Mouse (Mus musculus): ENCODE data around the gene Limd2.
"Not testable (repeated sequence)": the region's sequence is repeated elsewhere in the genome, so short reads cannot be mapped to it uniquely, and the experiment has no call there.

Gene Limd2

DNA sequence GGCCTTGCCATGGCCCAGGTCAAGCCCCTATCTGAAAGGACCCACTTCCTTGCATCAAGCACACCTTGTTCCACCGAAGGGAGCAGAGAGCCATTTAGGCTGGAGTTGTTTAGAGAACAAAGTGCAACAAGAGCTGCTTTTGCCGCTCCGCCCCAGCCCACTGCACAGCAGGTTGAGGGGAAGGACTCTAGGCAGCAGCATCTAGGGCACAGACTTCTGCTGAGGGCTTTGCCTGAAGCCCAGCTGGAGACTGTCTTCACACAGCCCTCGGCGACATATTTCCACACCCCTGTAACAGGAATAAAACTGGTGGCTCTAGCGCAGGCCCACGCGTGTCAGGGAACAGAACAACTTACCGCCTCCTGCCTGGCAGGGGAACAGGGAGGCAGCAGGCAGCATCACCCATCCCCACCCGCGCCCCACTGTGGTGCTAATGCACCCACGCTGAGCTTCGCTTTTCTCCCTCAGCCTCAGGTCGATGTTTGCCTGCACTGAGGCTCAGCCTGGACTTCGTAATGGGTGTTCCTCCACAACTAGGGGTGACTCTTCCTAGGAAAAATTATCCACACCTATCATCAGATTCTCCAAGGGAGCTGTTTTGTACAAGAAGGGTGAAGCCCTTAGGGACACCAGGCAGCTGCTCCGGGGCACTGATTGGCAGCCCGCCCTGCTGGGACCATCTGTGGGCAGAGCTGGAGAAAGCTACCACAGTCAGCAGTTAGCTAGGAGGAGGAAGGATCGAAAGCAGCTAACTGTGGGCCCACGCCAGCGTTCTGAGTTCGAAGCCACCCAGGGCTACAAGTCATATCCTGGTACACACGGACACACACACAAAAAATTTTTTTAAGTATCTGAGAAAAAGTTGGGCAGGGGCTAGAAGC is at the start of gene Limd2, which contains the start of gene Gm10840:
TSS of gene Limd2 (minus strand) at position 20 of the 881 bp plus-strand sequence.
TSS of gene Gm10840 (plus strand) at position 10 of the 881 bp plus-strand sequence.
- no peak for DNase-seq (ENCODE audit: low read depth)

DNA sequence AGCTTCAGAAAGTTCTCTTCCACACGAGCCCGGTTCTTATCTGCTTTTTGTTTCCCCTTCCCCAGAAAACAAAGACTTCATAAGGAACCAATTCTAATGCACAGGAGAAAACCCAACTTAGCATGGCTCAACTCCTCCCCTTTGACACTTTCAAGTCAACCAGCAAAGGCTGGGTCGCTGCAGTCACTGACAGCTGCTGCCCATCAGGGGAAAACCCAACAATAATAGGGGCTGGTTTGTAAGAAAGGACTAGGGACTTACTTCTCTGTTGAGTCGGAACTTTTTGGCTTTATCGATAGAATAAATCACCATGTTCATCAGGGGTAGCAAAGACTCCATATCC is 41.4 kb upstream of the Limd2 start, which contains the start of gene Strada:
TSS of gene Strada (minus strand) at position 46 of the 343 bp plus-strand sequence.
- no peak for DNase-seq (ENCODE audit: low read depth)

DNA sequence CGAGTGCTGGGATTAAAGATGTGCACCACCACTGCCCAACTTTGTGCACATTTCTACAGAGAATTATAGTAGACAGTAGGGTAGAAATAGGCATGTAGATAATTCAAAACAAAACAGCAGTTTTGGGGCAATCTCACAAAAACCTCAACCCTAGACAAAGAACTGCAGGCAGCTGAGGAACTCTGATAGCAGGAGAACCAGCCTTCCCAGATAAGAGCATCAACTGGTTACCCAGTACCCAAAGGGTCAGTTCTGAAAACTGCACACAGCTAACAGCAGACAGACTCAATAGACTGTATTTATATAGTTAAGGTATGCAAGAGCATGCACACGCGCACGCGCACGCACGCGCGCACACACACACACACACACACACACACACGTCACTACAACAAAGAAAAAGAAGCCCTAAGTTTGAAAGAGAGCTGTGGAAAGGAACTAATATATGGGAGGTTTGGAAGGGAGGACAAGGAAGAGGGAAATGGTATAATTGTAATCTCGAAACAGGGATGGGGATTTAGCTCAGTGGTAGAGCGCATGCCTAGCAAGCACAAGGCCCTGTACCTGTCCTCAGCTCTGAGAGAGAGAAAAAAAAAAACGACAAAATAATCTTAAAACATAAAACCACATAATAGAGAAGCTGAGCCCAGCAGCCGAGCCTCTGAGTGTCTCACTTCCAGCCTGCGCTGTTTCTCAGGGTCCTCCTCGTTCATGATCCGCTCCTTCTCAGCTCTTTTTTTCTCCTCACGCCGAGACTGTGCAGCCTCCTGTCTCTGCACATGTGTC is 40.9 kb upstream of the Limd2 start:
- no peak for DNase-seq (ENCODE audit: low read depth)

DNA sequence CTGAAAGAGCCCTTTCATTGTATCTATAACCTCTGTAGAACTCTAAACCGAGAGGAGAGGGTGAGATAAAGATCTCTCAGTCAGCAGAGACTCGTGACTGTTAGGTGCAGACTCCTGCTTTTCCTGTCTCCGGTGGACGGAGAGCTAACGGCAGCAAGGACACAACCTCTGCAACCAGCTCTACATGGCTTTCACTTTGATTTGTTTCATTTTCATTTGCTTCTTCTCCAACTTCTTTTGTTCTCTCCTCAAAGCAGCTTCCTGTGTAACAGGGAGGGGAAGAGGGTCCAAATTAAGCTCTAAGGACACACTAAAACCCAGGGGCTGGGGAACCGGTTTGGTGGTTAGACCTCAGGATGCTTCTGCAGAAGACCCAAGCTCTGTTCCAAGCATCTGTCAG is 40.1 kb upstream of the Limd2 start:
- DNase-seq (ENCODE audit: low read depth) = no peak

DNA sequence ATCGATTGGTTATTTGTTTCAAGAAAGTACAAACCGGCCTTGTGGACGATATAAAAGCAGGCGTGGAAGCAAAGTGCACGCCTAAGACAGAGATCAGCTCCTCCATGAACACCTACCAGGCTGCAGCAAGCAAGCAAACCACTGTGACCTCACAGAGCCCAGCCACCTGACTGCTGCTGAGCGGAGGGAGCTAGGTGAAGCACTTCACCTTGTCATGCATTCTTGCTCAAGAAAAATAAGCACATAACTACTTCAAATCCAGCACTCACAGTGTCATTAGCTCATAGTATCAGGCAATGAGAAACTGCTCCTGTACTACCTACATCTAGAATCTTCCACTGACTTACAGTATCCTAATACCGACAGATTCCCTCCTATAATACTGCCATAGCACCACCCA is 39.3 kb upstream of the Limd2 start:
- DNase-seq (ENCODE audit: low read depth) = not testable (repeated sequence)

DNA sequence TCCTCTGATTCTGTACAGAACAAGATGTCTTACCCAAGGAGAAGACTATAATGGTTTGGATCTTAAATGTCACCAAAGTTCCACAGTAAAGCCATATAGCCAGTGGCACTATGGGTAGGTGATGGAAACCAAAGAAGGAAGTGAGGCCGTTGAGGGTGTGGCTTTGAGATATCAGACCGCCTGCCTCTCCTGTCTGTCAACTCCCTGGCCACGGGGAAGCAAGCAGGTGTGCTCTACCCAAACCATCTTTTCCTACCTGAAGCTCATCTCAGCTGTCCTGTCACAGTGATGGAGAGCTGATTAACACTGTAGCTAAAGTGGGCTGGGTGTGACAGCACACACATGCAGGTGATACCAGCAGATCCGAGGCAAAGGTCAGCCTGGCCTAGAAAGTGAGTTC is 37.6 kb upstream of the Limd2 start:
- no peak for DNase-seq (ENCODE audit: low read depth)

DNA sequence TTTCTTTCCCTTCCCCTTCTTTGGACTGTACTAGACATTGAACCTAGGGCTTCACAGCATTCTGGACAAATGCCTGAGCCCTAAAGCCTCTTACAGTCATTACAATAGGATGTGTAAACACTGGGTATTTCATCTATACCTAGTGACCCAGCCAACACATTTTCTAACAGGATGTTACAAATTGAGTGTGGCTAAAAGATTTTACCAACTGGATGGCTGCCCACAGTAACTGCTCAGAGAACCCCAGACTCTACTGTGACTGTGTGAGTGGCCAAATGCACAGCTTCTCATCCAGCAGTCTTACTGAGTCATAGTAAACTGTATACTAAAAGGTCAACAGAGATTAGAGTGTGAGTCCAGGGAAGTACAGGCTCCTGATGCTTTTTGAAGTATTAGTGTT is 34.7 kb upstream of the Limd2 start:
- DNase-seq (ENCODE audit: low read depth) = peak; percentile 75

DNA sequence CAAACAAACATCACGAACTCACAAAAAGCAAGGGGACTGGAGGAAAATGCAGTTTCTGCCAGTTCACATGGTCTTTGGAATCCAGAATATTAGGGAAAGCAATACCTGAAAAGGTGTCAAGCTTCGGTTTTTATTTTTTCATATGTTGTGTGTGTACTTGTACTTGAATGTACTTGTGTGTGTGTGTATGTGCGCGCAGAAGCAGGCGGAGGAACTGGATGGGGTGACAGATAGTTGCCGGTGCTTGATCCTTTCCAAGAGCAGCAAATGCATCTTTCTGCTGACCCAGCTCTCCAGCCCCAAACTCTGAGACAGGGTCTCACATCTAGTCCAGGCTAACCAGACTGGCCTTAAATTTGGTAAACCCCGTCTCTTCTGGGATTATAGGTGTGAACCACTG is 34.2 kb upstream of the Limd2 start:
- DNase-seq (ENCODE audit: low read depth) = no peak

DNA sequence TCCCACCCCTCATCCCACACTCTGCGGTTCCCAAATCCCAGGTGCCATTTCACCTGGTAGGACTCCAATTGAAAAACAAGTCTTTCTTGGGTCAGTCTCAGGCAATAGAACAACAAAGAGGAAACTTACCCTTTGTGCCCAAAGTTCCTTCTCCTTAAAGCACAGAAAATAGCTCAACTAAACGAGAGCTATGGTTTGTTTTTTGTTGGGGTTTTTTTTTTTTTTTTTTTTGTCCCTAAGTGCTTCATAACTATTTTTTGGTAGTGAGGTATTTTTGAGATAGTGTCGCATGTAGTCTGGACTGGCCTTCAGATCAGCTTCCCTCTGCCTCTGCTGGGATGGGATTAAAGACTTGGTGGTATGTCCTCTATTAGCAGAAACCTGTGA is 33.5 kb upstream of the Limd2 start:
- DNase-seq (ENCODE audit: low read depth) = no peak

DNA sequence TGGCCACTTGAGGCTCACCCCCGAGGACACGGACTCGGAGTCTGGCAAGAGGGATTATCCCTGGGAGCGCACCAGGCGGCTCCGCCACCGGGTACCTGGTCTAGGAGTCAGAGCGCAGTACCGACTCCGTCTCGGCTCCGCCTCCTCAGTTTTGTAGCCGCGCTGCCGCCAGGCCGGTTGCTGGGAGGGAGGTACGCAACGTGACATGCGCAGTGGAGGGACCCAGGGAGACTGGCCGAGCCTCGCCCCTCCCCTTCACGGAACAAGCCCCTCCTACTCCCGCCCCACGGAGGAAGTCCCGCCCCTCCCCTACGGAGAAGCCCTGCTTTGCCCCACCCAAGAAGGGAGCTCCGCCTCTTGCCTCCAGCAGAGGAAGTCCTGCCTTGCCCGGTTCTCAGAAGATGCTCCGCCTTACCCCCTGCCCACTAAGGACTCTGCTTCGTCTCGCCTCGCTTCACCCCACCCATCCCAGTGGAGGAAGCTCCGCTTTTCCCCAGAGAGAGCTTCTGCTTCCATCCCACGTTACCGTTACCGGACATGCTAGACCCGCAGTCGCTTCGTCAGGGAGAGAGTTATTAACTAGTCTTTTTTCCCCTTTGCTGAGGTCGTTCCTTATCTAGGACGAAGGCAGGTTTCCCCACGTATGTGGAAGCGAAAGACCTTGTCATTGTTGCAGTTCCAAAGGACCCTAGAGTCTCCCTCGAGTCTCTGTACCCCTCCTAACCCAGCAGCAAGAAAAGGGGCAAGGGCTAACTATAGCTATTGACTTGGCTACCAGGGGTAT is 32.9 kb upstream of the Limd2 start:
- peak; percentile 98 for DNase-seq (ENCODE audit: low read depth)

DNA sequence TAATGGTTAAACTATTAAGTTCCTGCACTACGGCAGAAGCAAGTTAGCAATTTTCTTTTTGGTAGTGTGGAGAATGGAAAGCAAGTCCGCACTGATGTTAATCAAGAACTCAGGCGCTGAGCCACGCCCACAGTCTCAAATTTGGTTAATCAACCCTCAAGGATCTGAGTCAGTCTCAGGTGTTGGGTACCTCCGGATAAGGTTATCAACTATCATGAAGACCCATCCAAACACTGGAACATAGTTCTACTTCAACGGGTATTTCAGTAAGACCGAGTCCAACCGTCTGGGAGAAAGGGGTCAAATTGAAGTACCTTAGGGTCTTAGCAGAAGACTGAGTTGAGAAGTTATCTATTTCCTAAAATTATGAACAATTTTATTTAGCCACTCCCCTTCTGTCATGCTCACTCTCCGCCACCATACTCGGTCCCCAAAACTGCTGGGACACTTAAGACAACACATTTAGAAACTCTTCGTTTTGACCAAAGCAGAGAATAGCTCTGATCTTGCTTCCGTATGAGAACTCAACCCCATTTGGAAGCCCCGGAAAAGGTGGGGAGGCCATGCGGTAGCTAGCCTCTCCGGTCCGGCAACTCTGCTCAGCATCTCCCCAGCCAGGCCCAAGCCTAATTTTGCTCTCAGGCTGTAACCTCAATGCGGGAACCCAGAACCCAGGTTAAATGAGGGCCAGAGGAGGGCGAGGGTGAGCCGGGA is 32.2 kb upstream of the Limd2 start:
- DNase-seq (ENCODE audit: low read depth) = no peak

DNA sequence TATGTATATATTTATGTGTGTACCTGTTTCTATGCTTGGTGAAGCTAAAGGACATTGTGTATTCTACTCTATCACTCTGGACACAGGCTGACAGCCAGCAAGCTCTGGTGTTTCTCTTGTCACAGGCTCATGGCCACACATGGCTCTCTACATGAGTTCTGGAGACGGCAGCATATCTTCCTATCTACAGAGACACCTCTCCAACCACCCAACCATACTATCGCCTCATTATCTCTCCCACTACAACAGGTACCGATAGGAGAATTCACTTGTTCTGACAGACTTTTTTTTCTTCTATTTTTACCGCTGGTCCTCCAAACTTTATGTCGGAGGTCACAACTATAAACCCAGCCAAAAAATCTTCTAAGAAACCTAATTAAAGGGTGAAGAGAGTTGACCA is 31.6 kb upstream of the Limd2 start:
- no peak for DNase-seq (ENCODE audit: low read depth)

DNA sequence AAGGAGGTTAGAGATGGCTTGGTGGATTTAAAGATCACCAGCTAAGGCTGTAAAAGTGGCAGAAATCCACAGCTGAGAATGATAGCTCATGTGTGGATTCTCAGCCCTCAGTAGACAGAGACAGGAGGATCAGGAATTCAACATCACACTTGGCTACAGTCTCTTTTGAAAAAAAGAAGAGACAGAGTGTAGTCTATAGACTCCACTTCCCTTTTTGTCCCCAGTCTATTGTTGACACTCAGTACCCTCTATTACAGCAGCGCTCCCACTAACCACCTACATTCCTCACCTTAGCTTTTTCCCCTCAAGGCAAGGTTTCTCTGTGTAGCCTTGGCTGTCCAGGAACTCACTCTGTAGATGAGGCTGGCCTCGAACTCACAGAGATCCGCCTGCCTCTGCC is 31.1 kb upstream of the Limd2 start:
- DNase-seq (ENCODE audit: low read depth) = no peak

DNA sequence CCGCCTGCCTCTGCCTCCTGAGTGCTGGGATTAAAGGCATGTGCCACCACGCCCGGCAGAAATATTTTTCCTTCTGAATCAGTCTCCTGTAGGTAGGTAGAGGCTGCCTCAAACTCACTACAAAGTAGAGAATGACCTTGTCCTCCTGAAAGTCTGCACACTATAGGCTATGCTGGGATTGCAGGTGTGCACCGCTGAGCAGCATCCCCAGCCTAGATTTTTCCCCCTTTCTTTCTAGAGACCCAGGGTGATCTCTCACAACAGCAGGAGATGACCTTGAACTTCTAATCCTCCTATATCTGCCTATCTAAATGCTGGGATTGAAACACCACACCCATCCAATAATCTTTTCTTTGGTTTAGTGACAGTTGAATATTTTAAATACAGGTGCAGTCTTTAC is 26.7 kb upstream of the Limd2 start:
- DNase-seq (ENCODE audit: low read depth) = no peak

DNA sequence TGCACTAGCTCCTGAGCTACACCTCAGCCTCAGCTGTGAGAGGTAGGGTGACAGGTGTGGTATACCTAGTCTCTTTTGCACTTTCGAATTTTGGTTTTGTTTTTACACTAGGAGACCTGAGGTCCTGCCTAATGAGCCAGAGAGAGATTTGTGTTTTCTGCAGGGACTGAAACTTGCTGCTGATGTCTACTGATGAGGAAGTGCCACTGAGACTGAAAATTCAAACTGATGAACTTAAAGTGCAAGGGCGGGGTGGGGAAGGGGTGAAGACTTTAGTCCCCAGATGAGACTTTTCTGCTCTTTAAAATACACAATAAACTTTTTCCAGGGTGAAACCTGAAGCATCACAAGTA is 19.8 kb upstream of the Limd2 start:
- DNase-seq (ENCODE audit: low read depth) = no peak

DNA sequence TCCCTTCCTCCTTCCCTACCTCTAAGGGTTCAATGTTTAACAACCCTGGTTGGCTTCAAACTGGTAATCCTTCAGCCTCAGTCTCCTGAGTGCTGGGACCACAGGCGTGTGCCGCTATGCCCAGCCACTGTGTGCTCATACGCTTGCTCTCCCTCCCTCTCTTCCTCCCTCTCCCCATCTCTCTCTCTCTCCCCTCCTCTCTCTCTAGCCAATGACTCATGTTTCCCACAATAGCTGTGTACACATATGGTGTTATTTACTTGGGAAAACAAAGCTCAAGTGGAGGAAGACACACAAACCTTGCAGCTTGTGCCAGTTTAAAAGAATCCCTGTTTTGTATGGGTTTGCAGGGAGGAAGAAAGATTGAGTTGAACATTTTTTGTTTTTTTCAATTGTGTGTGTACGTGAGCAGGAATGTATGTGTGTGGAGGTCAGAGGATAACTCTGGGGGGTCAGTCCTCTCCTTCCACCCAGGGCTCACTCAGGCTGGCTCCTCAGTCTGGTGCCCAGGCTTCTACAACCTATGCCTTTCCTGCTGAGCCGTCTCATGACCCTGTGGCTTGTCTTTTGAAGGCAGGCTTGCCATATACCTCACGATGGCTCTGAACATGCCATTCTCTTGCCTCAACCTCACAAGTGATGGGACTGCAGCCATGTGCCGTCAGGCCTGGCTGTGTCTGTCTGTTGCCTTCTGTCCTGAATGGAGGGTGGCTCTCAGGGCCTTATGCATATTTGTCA is 19.2 kb upstream of the Limd2 start:
- DNase-seq (ENCODE audit: low read depth) = no peak

DNA sequence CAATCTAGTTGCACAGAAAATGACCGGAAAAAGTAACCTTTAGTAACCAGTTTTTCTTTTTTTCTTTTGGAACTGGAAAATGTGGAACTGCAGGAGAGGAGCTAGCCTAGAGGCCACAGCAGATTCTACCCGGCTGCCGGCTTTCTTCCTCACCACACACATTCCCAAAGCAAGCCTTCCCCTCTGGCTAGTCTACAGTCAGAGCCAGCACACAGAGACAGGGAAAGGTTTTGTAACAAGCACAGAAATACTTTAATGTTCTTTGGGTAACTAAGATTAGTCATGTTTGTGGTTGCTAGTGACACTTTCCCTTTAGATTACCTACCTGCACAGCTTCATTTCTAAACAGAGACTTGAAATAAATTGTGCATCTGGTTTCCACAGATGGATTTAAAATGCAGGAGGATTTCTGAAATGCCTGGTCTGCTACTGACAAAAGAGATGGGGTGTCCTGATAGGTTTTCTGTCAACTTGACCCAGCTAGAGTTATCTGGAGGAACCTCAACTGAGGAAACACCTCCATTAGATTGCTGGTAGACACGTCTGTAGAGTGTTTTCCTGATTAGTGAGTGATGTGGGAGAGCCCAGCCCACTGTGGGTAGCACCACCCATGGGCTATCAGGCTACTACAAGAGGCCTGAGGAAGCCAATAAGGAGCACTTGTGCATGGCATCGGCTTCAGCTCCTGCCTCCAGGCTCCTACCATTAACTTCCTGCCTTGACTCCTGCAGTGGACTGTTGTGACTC is 17.5 kb upstream of the Limd2 start:
- DNase-seq (ENCODE audit: low read depth) = no peak

DNA sequence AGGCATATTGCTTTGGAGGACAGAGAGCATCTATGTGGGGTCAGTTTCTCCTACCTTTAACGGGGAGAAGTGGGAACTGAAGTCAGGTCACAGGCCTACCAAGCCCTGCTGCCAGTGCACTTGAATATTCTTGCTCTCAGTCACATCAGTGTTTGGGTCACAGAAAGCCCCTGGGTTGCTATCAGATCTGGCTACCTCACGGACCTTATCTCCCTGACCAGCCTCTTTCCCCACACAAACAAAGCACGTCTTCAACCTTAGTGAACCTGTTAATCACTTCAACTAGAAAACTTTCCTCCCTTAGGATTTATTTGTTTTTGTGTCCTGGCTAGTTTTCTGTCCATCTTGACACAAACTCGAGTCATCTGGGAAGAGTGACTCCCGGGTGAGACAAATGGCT is 15.7 kb upstream of the Limd2 start:
- DNase-seq (ENCODE audit: low read depth) = no peak

DNA sequence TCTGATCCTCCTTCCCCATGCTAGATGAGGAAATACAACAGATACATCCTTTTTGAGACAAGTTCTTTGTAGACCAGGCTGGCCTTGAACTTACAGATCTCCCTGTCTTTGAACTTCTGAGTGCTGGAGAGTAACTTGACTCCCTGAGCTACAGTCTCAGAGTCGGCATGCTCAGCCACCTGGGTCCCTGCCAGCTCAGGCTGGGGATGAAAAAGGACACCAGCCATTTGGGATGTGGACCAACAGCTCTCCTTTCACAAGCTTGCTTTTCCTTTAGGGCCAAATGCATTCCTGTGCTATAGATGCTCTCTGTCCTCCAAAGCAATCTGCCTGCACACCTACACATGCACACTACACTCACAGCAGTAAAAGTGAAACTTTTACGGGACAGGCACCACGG is 14.4 kb upstream of the Limd2 start:
- DNase-seq (ENCODE audit: low read depth) = no peak

DNA sequence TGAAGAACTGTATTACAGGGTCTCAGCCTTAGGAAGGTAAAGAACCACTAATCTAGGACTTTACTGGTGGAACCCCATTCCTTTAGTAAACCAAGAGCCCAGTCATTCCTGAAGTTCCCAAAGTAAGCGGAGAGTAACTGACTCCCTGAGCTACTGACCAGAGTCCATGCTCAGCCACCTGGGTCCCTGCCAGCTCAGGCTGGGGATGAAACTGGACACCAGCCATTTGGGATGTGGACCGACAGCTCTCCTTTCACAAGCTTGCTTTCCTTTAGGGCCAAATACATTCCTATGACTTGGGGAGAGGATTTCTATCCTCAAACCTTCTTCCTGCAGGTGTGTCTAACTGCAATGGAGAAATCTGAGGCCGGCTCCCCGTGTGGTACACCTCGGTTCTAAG is 13.7 kb upstream of the Limd2 start:
- DNase-seq (ENCODE audit: low read depth) = no peak

DNA sequence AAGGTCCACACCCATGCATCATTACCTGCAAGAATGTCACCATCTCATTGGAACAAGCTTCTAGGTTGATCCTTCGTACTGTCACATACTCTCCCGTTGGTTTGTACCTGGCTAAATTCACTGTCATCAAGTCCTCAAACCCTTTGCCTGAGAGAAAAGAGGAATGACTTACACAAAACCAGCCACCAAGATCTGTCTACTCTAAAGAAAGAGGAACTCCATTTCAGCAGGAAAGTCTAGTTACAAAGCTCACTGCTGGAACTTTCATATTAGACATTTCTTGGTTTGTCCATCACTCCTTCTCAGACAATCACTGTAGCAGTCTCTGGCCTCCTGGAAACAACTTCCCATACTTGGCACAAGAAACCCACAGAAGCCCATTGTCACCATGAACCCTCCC is 12.6 kb upstream of the Limd2 start:
- DNase-seq (ENCODE audit: low read depth) = no peak

All from fibroblast of lung, adult 2 months (primary cell).